Mouse (Mus musculus): Measurements from ENCODE around the gene Wdr83.

- TF ChIP-seq GATA1 (IDR thresholded peaks at IDR 0.05; ENCODE audit: borderline replicate concordance, low read length) (no peak), FLI1 (IDR thresholded peaks at IDR 0.05; ENCODE audit: low read length) (no peak)
Measured at GRCm38 (mm10) chr8:85037366-85037680, 43.8 kb downstream of the Wdr83 start.

Data from megakaryocyte, embryonic 14.5 days (primary cell).